Mouse (Mus musculus) neutrophil, adult 5-6 weeks (primary cell): ENCODE data around the gene Borcs6. TPM values are rescaled to one million over a fixed set of nuclear protein-coding genes. Genes with fewer than 3 reads are reported as not detected.
A peak's percentile ranks its signal among the peaks of the same experiment; 100 is the strongest.
"Not testable (repeated sequence)": the region's sequence is repeated elsewhere in the genome, so short reads cannot be mapped to it uniquely, and the experiment has no call there.

Experiments
- ATAC-seq: fragments of 151-379, 151-347 bp; 2 replicates; pipeline ENCODE4 v1.8.0; 2017; ENCODE audit warnings: mild to moderate bottlenecking, moderate TSS enrichment; ENCODE audit not compliant: insufficient number of reproducible peaks, poor library complexity, low FRiP score, severe bottlenecking; ENCODE audit errors: extremely low read depth
- total RNA-seq: library from RNA; stranded (forward); fragments of 200-1000 nt; gene quantifications from 2 replicates; pipeline ENCODE4 v1.2.3, GENCODE M21; 2017

Gene Borcs6
- 28.4 TPM in 2 replicates for total RNA-seq

DNA sequence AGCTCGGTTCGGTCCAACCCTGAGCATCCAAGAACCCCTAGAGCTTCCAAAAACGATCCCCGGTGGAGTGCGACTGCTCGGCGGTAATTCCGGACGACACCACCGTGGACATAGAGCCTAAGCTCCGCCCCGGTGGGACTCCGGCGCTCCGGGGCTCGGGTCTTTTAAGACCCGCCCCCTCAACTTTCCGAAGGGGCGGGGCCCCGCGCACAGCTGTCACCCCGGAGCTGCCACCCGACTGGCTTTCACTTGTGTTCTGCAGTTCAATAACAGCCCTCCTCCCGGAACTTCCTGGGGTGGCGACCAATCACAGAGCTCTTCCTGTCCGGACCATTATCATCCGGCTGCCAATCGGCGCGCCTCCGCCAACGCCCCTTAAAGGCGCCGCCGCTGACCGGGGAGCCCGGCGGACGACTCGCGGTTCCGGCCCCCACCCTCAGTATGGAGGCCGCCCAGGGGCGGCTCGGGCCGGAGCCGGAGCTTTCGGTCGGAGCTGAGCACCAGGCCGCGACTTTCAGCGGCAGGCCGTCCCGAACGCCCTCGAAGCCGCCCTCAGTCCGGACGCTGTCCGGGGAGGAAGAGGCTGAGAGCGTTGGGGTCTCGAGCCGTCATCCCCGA is at the start of gene Borcs6:
Borcs6 (plus strand) TSS at position 361 of the 618 bp plus-strand sequence.
- peak; percentile 88 for ATAC-seq

DNA sequence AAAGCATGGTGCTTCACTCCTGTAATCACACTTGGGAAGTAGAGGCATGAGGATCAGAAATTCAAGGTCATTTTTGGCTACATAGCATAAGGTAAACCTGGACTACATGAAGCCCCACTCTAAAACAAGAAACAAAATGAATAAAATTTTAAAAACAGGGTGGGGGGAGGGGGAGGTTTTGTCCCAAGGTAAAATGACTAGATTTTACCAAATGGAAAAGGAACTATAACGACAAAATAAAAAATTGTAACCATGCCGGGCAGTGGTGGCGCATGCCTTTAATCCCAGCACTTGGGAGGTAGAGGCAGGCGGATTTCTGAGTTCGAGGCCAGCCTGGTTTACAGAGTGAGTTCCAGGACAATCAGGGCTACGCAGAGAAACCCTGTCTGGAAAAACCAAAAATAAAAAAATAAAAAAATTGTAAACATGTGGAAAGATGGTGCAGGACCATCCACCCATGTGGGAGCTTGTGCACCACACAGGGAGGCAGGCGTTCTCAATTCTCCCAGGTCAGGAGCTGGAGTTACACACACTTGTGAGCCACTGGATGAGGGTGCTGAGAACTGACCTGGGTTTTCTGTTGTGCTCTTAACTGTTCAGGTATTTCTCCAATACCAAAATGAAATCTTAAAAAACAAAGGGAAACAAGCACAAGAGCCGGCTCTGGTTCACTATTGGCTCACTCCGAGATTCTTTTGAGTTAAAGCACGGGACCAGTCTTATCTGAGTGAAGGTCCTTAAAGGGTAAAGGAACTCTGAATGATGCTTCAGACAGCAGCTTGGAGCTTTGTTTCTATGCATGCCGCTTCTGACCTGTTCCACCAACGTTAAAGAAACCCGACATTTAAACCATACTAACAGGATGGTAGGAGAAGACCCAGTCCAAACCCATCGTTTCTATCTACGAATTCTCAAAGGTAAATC is 48.9 kb upstream of the Borcs6 start:
- no peak for ATAC-seq

DNA sequence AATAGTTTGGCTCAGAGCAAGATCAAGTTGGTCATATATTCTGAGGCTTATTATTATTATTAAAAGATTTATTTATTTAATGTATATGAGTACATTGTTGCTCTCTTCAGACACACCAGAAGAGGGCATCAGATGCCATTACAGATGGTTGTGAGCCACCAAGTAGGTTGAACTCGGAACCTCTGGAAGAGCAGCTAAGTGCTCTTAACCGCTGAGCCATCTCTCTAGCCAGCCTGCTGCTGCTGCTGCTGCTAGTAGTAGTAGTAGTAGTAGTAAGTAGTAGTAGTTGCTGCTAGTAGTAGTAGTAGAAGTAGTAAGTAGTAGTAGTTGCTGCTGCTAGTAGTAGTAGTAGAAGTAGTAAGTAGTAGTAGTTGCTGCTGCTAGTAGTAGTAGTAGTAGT is 48.1 kb upstream of the Borcs6 start:
- ATAC-seq: not testable (repeated sequence)

DNA sequence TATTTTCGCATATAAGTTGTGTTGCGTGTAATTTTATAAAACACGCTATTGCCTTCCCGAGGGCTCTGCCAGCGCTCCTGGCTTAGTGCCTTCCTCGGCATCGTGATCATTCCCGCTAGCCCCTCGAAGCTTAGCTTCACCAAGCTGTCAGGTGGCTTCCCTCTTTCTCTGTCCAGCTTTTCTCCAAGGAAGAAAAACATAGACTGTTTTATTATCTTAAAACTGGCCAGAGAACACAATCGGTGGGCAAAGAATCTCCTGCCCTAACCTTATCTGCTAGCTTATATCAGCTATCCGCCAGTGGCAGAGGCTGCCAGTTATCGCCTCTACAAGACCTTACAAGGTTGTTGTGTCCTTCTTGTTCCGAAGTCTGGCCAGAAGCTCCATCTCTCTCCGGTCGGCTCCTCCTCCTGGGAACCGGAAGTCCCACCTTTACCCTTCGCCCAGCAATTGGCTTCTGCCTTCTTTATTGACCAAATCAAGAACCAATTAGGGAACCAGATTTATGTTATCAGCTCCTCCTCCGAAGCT is 47.4 kb upstream of the Borcs6 start:
- peak; percentile 66 for ATAC-seq

DNA sequence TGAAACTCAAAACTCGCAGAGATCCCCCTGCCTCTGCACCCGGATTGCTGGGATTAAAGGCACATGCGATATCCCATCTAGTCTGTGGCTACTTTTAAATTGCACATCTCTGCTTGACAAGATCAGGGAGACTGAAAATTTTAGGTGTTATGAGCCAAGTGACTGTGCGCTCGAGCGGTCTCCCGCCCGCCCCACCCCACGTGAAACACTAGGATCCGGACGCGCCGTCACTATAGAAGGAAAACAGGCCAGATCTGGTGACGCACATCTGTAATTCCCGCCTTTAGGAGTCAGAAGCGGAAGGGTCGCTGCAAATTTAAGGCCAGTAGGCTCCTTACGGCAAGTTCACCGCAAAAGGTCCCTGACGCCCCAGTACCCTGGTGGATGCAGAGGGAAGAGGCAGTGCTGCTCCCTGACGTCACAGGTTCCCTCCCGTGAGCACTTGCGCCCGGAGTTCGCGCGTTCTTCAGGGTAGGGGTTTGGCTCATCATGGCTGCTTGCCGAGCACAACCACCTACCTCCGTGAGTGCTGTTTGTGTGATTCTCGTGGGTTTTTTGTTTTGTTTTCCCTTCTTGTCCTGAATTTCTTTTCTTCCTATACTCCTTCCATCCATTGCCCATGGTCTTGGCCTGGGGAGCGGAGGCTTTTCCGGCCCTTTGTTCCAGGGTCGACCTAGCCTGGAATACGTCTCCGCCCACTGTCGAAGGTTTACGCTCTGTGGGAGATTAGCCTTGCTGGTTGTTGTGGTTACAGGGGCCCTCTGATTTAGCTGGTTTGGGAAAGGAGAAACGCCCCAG is 43.7 kb upstream of the Borcs6 start, which contains the start of gene Ctc1:
Ctc1 (plus strand) TSS at position 268 of the 798 bp plus-strand sequence.
- ATAC-seq: peak; percentile 98

DNA sequence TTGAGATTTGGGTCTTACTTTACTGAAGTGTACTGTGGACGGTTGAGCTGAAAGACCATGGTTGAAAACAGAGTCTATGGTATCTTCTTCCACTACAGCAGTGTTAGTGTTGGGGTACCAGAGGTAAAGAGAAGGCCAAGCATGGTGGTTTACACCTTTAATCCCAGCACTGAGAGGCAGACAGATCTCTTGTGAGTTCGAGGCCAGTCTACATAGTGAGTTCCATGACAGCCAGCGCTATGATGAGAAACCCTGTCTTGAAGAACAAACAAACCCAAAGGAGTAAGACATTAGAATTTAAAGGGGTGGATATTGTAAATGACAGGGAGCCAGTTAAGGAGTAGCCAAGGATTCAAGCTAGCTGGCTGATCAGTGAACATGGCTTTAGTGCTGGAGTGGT is 42.8 kb upstream of the Borcs6 start:
- ATAC-seq: no peak

DNA sequence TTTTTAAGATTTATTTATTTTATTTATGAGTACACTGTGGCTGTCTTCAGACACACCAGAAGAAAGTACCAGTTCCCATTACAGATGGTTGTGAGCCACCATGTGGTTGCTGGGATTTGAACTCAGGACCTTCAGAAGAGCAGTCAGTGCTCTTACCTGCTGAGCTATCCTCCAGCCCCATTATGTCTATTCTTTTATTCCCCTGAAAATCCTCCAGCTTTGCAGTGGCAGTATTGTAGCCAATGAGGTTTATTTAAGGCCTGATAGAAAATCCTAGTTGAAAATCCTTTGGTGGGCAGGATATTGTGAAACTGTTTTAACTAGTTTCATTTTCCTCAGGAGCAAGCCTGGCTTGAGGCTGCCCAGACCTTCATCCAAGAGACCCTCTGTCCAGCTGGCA is 38.8 kb upstream of the Borcs6 start:
- ATAC-seq: no peak

DNA sequence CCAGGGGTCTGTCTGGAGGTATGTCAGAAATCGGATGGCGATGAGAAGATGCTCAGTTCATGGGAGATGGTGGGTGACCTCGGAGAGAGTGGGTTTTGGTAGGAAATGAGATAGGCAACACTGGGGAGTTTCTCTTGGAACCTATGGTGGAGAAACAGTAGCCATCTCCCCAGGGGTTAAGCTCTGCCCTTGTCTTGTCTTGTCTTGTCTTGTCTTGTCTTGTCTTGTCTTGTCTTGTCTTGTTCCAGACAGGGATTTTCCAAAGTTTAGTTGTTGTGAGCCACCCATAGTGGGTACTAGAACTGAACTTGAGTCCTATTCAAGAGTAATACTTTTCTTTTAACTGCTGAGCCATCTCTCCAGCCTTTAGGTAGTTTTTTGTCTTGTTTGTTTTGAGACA is 33.0 kb upstream of the Borcs6 start:
- no peak for ATAC-seq

DNA sequence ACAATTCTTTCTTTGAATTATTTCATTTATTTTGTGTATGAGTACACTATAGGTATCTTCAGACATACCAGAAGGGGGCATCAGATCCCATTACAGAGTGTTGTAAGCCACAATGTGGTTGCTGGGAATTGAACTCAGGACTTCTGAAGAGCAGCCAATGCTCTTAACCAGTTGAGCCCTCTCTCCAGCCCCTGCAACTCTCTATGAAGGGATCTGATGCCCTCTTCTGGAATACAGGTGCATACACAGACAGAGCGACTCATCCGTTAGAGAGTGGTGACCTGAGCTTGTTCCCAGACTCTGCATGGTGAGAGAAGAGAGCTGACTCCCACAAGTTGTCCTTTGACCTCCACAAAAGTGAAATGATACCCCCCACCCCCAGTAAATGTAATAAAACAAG is 30.7 kb upstream of the Borcs6 start:
- ATAC-seq: no peak

DNA sequence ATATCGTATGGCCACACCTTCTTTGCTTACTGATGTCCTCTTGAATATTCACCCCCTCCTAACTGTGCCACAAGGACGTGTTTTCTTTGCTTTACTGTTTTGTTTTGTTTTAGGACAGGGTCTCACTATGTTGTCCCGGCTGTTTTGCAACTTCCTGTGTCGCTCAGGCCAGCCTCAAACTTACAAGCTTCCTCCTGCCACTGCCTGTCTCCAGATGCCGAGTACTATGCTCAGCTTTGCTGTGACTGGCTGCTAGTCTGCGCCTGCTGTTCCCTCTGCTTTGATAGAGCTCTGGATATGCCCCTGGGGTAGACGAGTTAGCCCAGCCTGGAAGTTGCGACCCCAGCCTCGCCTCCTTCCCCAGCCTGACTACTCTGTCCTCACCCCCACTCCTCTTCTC is 26.0 kb upstream of the Borcs6 start:
- no peak for ATAC-seq

DNA sequence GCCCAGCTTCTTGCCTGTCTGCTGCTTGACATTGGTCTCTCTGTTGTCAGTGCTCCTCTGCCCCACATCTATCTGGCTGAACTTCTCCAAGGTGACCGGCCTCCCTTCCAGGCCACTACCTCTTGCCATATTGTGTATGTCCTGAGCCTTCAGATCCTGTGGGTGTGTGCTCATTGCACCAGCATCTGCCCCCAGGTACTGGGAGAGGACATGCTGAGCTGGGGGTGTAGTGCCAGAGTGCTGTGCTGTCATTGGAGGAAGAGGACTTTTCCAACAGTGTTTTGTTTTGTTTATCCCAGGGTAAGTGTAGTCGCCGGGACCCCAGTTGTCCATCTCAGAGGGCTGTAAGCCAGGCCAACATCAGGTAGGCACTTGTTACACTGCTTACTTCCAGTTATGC is 24.9 kb upstream of the Borcs6 start:
- no peak for ATAC-seq

DNA sequence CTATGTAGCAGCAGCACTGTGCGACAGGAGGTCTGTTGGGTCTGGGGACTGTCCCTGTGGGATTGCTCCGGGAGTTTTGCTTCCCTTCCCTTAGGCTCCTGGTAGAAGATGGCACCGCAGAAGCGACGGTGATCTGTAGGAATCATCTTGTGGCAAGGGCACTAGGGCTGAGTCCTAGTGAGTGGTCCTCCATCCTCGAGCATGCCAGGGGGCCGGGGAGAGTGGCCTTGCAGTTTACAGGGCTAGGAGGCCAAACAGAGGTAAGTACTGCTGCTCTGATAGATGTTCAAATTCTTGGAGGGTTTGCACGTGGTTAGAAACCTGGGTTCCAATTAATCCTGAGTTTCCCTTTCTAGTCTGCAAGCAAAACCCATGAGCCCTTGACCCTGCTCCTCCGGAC is 24.1 kb upstream of the Borcs6 start:
- ATAC-seq: no peak

DNA sequence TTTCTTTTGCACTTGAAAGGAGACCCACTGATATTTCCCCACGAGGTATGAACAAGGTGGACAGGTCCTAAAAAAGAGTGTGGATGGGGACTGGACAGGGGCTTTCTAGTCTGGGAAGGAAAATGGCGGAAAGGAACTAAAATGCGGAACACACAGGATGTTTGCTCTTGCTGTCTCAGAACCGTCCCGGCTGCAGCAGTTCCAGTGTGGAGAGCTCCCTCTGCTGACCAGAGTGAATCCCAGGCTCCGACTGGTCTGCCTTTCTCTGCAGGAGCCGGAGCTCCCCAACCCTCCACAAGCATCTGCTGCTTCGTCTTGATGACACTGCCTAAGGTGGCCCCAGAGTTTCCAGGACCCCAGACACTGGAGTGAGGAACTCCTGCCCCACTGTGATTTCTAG is 23.7 kb upstream of the Borcs6 start:
- peak; percentile 56; the same call in 1 of the 2 replicates for ATAC-seq

DNA sequence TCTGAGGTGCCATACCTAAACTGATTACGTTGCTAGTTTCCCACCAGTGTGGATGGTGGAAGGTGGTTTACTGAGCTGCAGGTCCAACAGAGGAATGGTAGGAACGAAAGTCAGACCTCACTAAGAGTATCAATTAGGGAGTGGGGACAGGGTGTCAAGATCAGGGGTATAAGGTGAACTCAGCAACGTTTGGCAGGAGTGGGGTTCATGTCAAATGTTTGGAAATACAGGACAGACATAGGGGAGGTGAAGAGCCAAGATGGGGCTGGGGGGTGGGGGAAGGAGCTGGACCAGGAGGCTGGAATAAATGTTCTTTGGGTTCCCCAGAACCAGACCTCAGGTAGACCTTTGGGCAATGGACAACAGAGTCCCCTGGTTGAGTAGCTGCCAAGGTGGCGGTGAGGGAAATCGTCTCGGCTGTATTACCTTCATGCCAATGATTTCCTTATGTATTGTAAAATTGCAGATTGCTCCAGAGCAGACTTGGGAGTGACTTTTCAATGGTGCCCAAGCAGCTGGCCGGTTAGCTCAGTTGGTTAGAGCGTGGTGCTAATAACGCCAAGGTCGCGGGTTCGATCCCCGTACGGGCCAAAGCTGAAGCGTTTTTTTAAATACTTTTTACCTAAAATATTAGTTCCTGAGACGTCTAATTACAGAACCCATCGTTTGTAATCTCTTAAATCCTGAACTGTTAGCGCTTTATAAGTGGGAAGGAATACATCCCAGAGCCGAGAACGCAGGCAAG is 22.9 kb upstream of the Borcs6 start:
- no peak for ATAC-seq

DNA sequence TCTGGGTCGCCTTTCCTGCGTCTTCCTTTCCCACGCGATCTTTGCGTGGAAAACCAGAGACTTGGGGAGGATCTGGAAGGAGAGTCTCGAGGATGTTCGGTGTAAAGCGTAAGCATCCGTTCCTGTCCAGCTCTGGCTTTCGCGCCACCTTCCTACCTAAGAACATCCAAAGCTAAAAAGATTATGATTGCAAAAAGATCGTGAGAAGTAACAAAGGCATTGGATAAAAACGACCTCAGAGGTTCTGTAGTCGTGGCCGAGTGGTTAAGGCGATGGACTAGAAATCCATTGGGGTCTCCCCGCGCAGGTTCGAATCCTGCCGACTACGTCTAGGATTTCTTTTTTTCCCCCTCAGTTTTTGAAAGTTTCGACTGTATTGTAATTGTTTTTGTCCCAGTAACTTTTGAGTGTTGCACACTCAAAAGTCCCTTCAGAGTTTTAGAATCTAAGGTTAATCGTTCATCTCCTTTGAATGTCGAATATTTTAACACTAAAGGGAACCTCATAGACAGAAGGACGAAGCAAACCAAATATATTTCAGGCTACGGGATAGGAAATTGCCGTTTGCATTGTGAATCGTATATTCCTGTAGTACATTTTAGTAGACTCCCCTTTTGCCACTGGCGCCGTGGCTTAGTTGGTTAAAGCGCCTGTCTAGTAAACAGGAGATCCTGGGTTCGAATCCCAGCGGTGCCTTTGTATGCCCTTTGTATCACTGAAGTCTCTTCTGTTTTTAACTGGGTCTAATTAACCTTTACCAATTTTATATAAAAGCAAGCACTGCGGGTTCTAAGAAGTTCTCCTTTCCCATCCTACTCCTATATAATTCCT is 22.1 kb upstream of the Borcs6 start:
- ATAC-seq: no peak

DNA sequence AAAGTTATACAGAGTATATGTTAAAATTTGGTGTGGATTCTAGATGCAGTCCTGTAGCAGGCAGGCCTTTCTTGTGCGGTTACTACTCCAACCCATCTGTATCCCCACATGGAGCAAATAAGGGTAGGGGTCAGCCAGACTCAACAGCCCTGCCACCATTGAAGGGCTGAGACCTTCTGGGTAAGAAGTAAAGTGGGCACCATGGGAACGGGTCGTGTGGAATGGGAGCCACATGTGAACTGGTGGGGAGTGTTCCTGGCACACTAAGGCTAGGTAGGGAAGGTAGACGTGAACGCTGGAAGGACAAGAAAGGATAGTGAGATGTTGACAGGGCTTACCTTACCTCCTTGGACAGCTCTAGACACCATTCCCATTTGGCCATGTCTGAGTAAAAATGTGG is 21.3 kb upstream of the Borcs6 start:
- no peak for ATAC-seq

DNA sequence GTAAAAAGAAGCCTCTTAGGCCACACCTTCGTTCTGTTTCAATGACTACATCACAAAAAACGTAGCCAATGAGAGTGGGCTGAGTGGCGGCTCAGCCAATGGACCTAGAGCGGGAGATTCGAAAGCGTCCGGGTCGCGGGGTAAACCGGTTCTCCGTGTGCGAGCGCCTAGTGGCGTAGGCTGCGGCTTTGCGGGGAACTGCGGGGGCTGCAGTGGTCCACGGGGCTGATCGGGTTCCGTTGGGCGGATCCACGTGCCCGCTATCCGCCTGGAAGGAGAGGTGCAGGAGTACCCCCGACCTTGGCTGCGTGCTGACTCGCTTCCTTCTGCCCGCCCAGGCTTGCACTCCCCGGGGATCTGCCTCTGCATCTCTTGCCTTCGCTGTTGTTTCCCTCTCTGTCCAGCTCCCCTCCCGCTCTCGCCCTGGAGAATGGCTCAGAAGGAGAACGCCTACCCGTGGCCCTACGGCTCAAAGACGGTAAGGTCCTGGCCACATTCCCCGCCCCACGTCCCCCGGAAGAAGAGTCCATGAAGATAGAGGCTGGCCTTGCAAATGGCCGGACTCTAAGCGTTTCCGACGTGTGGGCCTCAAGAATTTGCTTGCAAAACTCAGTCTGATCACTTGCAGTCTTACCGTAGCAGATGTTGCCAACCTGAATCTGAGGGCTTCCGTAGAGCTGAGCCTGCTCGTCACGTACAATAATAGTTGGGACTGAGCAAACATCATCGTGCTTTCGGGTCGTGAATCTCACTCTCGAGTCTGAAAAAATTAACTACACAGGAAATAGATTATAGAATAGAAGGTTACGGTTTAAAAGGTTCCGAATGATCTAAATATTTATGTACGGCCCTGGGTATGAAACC is 13.8 kb upstream of the Borcs6 start, which contains the start of gene Aurkb:
Aurkb (plus strand) TSS at position 117 of the 864 bp plus-strand sequence.
- peak; percentile 83 for ATAC-seq
